Mouse (Mus musculus): ENCODE results near the gene Krt84. TPM values are rescaled to one million over a fixed set of nuclear protein-coding genes. Genes with fewer than 3 reads are reported as not detected.

Gene Krt84
- polyA plus RNA-seq, 1 experiment: not detected

- TF ChIP-seq CTCF (IDR thresholded peaks at IDR 0.05; ENCODE audit: control insufficient read depth, insufficient read depth, low read length) (no peak), POLR2A (IDR thresholded peaks at IDR 0.05; ENCODE audit: borderline replicate concordance, control insufficient read depth, low read depth, low read length) (no peak)
- no peak overlapping the region for H3K4me3 ChIP-seq (replicated peaks; ENCODE audit: control insufficient read depth, low read depth, low read length)
- 70% methylated on average over 8 of the region's 8 CpGs for WGBS
Observed at GRCm38 (mm10) chr15:101552188-101552587, 19.6 kb upstream of the Krt84 start.

DNA sequence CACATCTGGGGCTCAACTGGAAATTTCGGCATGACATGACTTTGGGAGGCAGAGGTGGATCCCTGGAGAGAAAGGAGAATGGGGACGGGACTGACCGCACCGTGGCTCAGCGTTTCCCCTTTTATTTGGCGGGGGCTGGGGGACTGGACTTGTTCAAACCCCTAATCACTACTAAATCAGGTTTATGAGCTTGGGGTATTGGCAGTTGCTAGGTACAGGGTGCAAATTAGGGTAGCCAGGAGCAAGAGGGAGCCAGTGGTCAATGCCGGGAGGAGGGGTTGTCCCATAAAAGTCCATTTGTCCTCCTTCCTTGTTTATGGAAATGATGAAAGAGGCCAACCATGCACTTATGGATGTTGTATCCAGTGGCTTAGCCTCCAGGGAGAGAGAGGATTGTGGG, 17.9 kb upstream of the Krt84 start, which contains the start of gene Krt82:
TSS of gene Krt82 (minus strand) at position 101 of the 400 bp plus-strand sequence.
- 75% methylated on average over 7 of the region's 7 CpGs for WGBS
- Histone ChIP-seq H3K27ac (ENCODE audit: control insufficient read depth, insufficient read depth, low read depth, low read length, poor library complexity) (no peak within 1 kb of the TSS), H3K4me3 (replicated peaks; ENCODE audit: control insufficient read depth, low read depth, low read length) (no peak within 1 kb of the TSS), H3K4me1 (ENCODE audit: control insufficient read depth, insufficient read depth, low read length) (no peaks in the 10 kb centered on the region)
- TF ChIP-seq POLR2A (IDR thresholded peaks at IDR 0.05; ENCODE audit: borderline replicate concordance, control insufficient read depth, low read depth, low read length): no peak
- no peak for TF ChIP-seq CTCF (IDR thresholded peaks at IDR 0.05; ENCODE audit: control insufficient read depth, insufficient read depth, low read length)

More at GRCm38 (mm10) chr15:101552188-101552587, 19.6 kb upstream of the Krt84 start:
- Histone ChIP-seq H3K4me1 (ENCODE audit: control insufficient read depth, insufficient read depth, low read length) (no peaks in the 10 kb centered on the region), H3K27ac (ENCODE audit: control insufficient read depth, insufficient read depth, low read depth, low read length, poor library complexity) (no peak overlapping the region)

- TF ChIP-seq POLR2A (IDR thresholded peaks at IDR 0.05; ENCODE audit: borderline replicate concordance, control insufficient read depth, low read depth, low read length) (no peak), CTCF (IDR thresholded peaks at IDR 0.05; ENCODE audit: control insufficient read depth, insufficient read depth, low read length) (no peak)
- no peak overlapping the region for H3K4me3 ChIP-seq (replicated peaks; ENCODE audit: control insufficient read depth, low read depth, low read length)
- 64% methylated on average over 3 of the region's 3 CpGs for WGBS
- H3K4me1 ChIP-seq (ENCODE audit: control insufficient read depth, insufficient read depth, low read length): no peaks in the 10 kb centered on the region
- H3K27ac ChIP-seq (ENCODE audit: control insufficient read depth, insufficient read depth, low read depth, low read length, poor library complexity): no peak overlapping the region
Observed at GRCm38 (mm10) chr15:101544478-101544877, 11.9 kb upstream of the Krt84 start.

DNA sequence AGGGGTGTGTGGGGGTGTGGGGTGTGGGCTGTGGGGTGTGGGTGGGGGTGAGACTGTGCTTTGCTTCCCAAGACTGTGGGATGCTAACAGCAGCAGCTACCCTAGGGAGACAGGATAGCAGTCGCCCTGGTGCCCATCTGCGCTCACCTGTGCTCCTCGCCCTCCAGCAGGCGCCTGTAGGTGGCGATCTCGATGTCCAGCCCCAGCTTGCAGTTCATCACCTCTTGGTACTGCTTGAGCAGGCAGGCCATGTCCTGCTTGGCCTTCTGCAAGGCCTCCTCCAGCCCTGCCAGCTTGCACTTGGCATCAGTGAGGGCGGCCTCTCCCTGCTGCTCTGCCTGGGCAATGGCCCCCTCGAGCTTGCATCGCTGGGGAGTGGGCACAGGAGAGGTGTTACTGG, 9.9 kb upstream of the Krt84 start:
- no peak for TF ChIP-seq POLR2A (IDR thresholded peaks at IDR 0.05; ENCODE audit: borderline replicate concordance, control insufficient read depth, low read depth, low read length)
- H3K27ac ChIP-seq (ENCODE audit: control insufficient read depth, insufficient read depth, low read depth, low read length, poor library complexity): no peak overlapping the region
- 62% methylated on average over 9 of the region's 9 CpGs for WGBS
- H3K4me3 ChIP-seq (replicated peaks; ENCODE audit: control insufficient read depth, low read depth, low read length): no peak overlapping the region
- H3K4me1 ChIP-seq (ENCODE audit: control insufficient read depth, insufficient read depth, low read length): no peaks in the 10 kb centered on the region

GRCm38 (mm10) chr15:101538580-101538900, 5.9 kb upstream of the Krt84 start:
- Histone ChIP-seq H3K27ac (ENCODE audit: control insufficient read depth, insufficient read depth, low read depth, low read length, poor library complexity) (no peak overlapping the region), H3K4me1 (ENCODE audit: control insufficient read depth, insufficient read depth, low read length) (no peaks in the 10 kb centered on the region), H3K4me3 (replicated peaks; ENCODE audit: control insufficient read depth, low read depth, low read length) (no peak overlapping the region)
- WGBS: 60% methylated on average over 4 of the region's 4 CpGs
- no peak for TF ChIP-seq CTCF (IDR thresholded peaks at IDR 0.05; ENCODE audit: control insufficient read depth, insufficient read depth, low read length)
- no peak for TF ChIP-seq POLR2A (IDR thresholded peaks at IDR 0.05; ENCODE audit: borderline replicate concordance, control insufficient read depth, low read depth, low read length)

DNA sequence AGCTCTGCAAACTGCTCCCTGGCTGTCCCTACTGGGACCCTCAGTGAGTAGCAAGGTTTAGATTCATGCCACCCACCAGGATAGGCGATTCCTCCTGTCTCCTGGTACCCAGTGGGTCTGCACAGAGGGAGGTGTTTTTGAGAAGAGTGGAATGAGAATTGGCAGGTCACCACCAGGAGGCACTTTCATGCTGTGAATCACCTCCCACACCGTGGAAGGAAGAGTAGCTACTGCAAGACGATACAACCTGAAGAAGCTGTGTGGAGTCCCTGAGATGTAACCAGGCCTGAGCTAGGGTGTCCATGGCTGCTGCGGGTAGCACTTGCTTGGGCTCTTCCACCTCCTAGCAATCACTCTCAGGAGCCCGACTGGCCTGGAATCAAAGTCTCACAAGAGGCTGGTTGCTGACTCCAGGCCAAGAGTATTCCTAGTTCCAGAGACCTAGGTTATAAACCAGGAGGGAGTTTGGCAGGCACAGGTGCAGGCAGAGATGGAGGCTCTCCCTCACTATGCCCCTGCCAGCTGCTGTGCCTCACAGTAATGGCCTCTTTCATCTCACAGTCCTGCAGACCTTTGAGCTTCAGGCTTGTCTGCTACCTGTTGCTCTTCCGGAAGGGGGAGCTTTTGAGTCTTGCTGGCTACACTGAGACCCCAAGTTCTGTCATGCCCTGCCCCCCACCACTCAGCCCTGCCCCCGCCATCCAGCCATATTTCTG, 5.4 kb upstream of the Krt84 start:
- H3K4me3 ChIP-seq (replicated peaks; ENCODE audit: control insufficient read depth, low read depth, low read length): no peak overlapping the region
- no peak for TF ChIP-seq CTCF (IDR thresholded peaks at IDR 0.05; ENCODE audit: control insufficient read depth, insufficient read depth, low read length)
- no peak for TF ChIP-seq POLR2A (IDR thresholded peaks at IDR 0.05; ENCODE audit: borderline replicate concordance, control insufficient read depth, low read depth, low read length)

GRCm38 (mm10) chr15:101536054-101536850, 3.6 kb upstream of the Krt84 start:
- TF ChIP-seq CTCF (IDR thresholded peaks at IDR 0.05; ENCODE audit: control insufficient read depth, insufficient read depth, low read length): no peak
- no peak for TF ChIP-seq POLR2A (IDR thresholded peaks at IDR 0.05; ENCODE audit: borderline replicate concordance, control insufficient read depth, low read depth, low read length)
- Histone ChIP-seq H3K27ac (ENCODE audit: control insufficient read depth, insufficient read depth, low read depth, low read length, poor library complexity) (no peak overlapping the region), H3K4me3 (replicated peaks; ENCODE audit: control insufficient read depth, low read depth, low read length) (no peak overlapping the region), H3K4me1 (ENCODE audit: control insufficient read depth, insufficient read depth, low read length) (no peaks in the 10 kb centered on the region)
- 32% methylated on average over 9 of the region's 9 CpGs for WGBS

More for the DNA sequence above, 5.4 kb upstream of the Krt84 start:
- WGBS: 33% methylated on average over 7 of the region's 7 CpGs
- Histone ChIP-seq H3K4me1 (ENCODE audit: control insufficient read depth, insufficient read depth, low read length) (no peaks in the 10 kb centered on the region), H3K27ac (ENCODE audit: control insufficient read depth, insufficient read depth, low read depth, low read length, poor library complexity) (no peak overlapping the region)

DNA sequence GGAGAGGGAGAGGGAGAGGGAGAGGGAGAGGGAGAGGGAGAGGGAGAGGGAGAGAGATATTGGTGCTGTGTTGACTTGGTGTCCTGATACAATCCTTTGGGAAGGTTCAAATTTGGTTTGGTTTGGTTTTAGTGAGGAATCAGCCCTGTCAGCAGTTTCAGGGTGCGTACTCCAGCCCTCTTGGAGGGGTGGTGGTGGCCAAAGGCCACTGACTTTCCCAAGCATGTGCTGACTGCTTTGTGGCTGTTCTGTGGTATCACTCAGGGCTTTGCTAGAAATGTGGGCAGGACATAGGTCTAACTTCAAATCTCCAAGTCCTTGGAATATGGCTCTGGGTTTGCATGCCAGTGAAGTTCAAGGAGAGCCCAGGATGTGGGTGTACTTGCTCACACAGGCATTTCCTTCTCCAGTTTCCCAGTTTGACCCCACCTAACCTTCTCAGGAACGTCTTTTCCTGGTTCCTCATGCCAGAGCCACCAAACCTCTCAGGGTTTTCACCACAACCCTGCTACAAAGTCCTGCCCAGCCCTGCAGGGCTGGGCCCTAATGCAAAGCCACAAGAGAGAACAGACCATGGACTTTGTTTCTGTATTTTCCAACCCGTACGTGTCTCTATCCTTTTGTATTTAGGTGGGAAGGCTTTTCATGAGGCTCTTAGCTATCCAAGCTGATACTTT, 9.9 kb downstream of the Krt84 start:
- Histone ChIP-seq H3K4me1 (ENCODE audit: control insufficient read depth, insufficient read depth, low read length) (no peaks in the 10 kb centered on the region), H3K4me3 (replicated peaks; ENCODE audit: control insufficient read depth, low read depth, low read length) (no peak overlapping the region), H3K27ac (ENCODE audit: control insufficient read depth, insufficient read depth, low read depth, low read length, poor library complexity) (no peak overlapping the region)
- no peak for TF ChIP-seq CTCF (IDR thresholded peaks at IDR 0.05; ENCODE audit: control insufficient read depth, insufficient read depth, low read length)
- no peak for TF ChIP-seq POLR2A (IDR thresholded peaks at IDR 0.05; ENCODE audit: borderline replicate concordance, control insufficient read depth, low read depth, low read length)
- 47% methylated on average over 4 of the region's 4 CpGs for WGBS
